Mouse (Mus musculus): ENCODE measurements around the gene Notch2. TPM values are rescaled to one million over a fixed set of nuclear protein-coding genes. Genes with fewer than 3 reads are reported as not detected.

Notch2 gene
- polyA plus RNA-seq, 1 experiment = 48.7 TPM

GRCm38 (mm10) chr3:98069856-98070255, 56.5 kb downstream of the Notch2 start:
- no peak overlapping the region for H3K4me3 ChIP-seq (replicated peaks; ENCODE audit: extremely low read depth, low read depth, low read length)
- WGBS = 80% methylated on average over 3 of the region's 3 CpGs

GRCm38 (mm10) chr3:98072570-98072969, 59.2 kb downstream of the Notch2 start:
- TF ChIP-seq POLR2A (IDR thresholded peaks at IDR 0.05; ENCODE audit: borderline replicate concordance, extremely low read depth, low read depth, low read length) (no peak), CTCF (IDR thresholded peaks at IDR 0.05; ENCODE audit: insufficient read depth, low read length) (no peak)
- DNase-seq = no peak
- no peak overlapping the region for H3K4me3 ChIP-seq (replicated peaks; ENCODE audit: extremely low read depth, low read depth, low read length)
- H3K4me1 ChIP-seq (ENCODE audit: control insufficient read depth, insufficient read depth, low read length) = peaks cover 7% of the 10 kb centered on the region
- 92% methylated on average over 8 of the region's 8 CpGs for WGBS

More at GRCm38 (mm10) chr3:98069856-98070255, 56.5 kb downstream of the Notch2 start:
- no peak for DNase-seq
- H3K4me1 ChIP-seq (ENCODE audit: control insufficient read depth, insufficient read depth, low read length) = peaks cover under 1% of the 10 kb centered on the region; the same call in 1 of the 2 replicates
- TF ChIP-seq POLR2A (IDR thresholded peaks at IDR 0.05; ENCODE audit: borderline replicate concordance, extremely low read depth, low read depth, low read length) (no peak), CTCF (IDR thresholded peaks at IDR 0.05; ENCODE audit: insufficient read depth, low read length) (no peak)

- no peak for TF ChIP-seq CTCF (IDR thresholded peaks at IDR 0.05; ENCODE audit: insufficient read depth, low read length)
- TF ChIP-seq POLR2A (IDR thresholded peaks at IDR 0.05; ENCODE audit: borderline replicate concordance, extremely low read depth, low read depth, low read length) = no peak
- Histone ChIP-seq H3K4me1 (ENCODE audit: control insufficient read depth, insufficient read depth, low read length) (peaks cover 7% of the 10 kb centered on the region), H3K4me3 (replicated peaks; ENCODE audit: extremely low read depth, low read depth, low read length) (no peak overlapping the region)
- WGBS = 79% methylated on average over 4 of the region's 4 CpGs
- DNase-seq = no peak
Observed at GRCm38 (mm10) chr3:98073545-98073944, 60.2 kb downstream of the Notch2 start.

- TF ChIP-seq CTCF (IDR thresholded peaks at IDR 0.05; ENCODE audit: insufficient read depth, low read length) (no peak), POLR2A (IDR thresholded peaks at IDR 0.05; ENCODE audit: borderline replicate concordance, extremely low read depth, low read depth, low read length) (no peak)
- DNase-seq = no peak
- 31% methylated on average over 6 of the region's 6 CpGs for WGBS
- Histone ChIP-seq H3K4me1 (ENCODE audit: control insufficient read depth, insufficient read depth, low read length) (peaks cover 7% of the 10 kb centered on the region), H3K4me3 (replicated peaks; ENCODE audit: extremely low read depth, low read depth, low read length) (no peak overlapping the region)
Observed at GRCm38 (mm10) chr3:98074622-98075231, 61.4 kb downstream of the Notch2 start.

- no peak for TF ChIP-seq POLR2A (IDR thresholded peaks at IDR 0.05; ENCODE audit: borderline replicate concordance, extremely low read depth, low read depth, low read length)
- TF ChIP-seq CTCF (IDR thresholded peaks at IDR 0.05; ENCODE audit: insufficient read depth, low read length) = no peak
- H3K4me1 ChIP-seq (ENCODE audit: control insufficient read depth, insufficient read depth, low read length) = peaks cover 7% of the 10 kb centered on the region
Observed at GRCm38 (mm10) chr3:98077866-98078265, 64.5 kb downstream of the Notch2 start.

GRCm38 (mm10) chr3:98078816-98079215, 65.5 kb downstream of the Notch2 start:
- no peak for DNase-seq
- WGBS = 62% methylated on average over 1 of the region's 1 CpGs
- no peak for TF ChIP-seq POLR2A (IDR thresholded peaks at IDR 0.05; ENCODE audit: borderline replicate concordance, extremely low read depth, low read depth, low read length)
- TF ChIP-seq CTCF (IDR thresholded peaks at IDR 0.05; ENCODE audit: insufficient read depth, low read length) = no peak
- Histone ChIP-seq H3K4me3 (replicated peaks; ENCODE audit: extremely low read depth, low read depth, low read length) (no peak overlapping the region), H3K4me1 (ENCODE audit: control insufficient read depth, insufficient read depth, low read length) (peaks cover 7% of the 10 kb centered on the region)

More at GRCm38 (mm10) chr3:98077866-98078265, 64.5 kb downstream of the Notch2 start:
- WGBS = 94% methylated on average over 5 of the region's 5 CpGs
- no peak for DNase-seq
- no peak overlapping the region for H3K4me3 ChIP-seq (replicated peaks; ENCODE audit: extremely low read depth, low read depth, low read length)

GRCm38 (mm10) chr3:98079601-98080215, 66.4 kb downstream of the Notch2 start:
- Histone ChIP-seq H3K4me3 (replicated peaks; ENCODE audit: extremely low read depth, low read depth, low read length) (no peak overlapping the region), H3K4me1 (ENCODE audit: control insufficient read depth, insufficient read depth, low read length) (peaks cover 7% of the 10 kb centered on the region)
- no peak for DNase-seq
- WGBS = 69% methylated on average over 2 of the region's 2 CpGs
- TF ChIP-seq POLR2A (IDR thresholded peaks at IDR 0.05; ENCODE audit: borderline replicate concordance, extremely low read depth, low read depth, low read length) (no peak), CTCF (IDR thresholded peaks at IDR 0.05; ENCODE audit: insufficient read depth, low read length) (no peak)

- TF ChIP-seq CTCF (IDR thresholded peaks at IDR 0.05; ENCODE audit: insufficient read depth, low read length) = no peak
- TF ChIP-seq POLR2A (IDR thresholded peaks at IDR 0.05; ENCODE audit: borderline replicate concordance, extremely low read depth, low read depth, low read length) = no peak
- DNase-seq = no peak
Observed at GRCm38 (mm10) chr3:98080630-98081029, 67.3 kb downstream of the Notch2 start.

GRCm38 (mm10) chr3:98082188-98082587, 68.9 kb downstream of the Notch2 start:
- no peak for DNase-seq
- H3K4me3 ChIP-seq (replicated peaks; ENCODE audit: extremely low read depth, low read depth, low read length) = no peak overlapping the region
- no peaks in the 10 kb centered on the region for H3K4me1 ChIP-seq (ENCODE audit: control insufficient read depth, insufficient read depth, low read length)
- WGBS = 75% methylated on average over 3 of the region's 3 CpGs
- no peak for TF ChIP-seq CTCF (IDR thresholded peaks at IDR 0.05; ENCODE audit: insufficient read depth, low read length)
- TF ChIP-seq POLR2A (IDR thresholded peaks at IDR 0.05; ENCODE audit: borderline replicate concordance, extremely low read depth, low read depth, low read length) = no peak

More at GRCm38 (mm10) chr3:98080630-98081029, 67.3 kb downstream of the Notch2 start:
- Histone ChIP-seq H3K4me1 (ENCODE audit: control insufficient read depth, insufficient read depth, low read length) (no peaks in the 10 kb centered on the region; the same call in 1 of the 2 replicates), H3K4me3 (replicated peaks; ENCODE audit: extremely low read depth, low read depth, low read length) (no peak overlapping the region)
- whole genome bisulfite sequencing = 70% methylated on average over 4 of the region's 4 CpGs

GRCm38 (mm10) chr3:98082972-98083371, 69.6 kb downstream of the Notch2 start:
- WGBS = 79% methylated on average over 3 of the region's 3 CpGs
- no peak for DNase-seq
- H3K4me1 ChIP-seq (ENCODE audit: control insufficient read depth, insufficient read depth, low read length) = no peaks in the 10 kb centered on the region
- no peak for TF ChIP-seq CTCF (IDR thresholded peaks at IDR 0.05; ENCODE audit: insufficient read depth, low read length)
- no peak for TF ChIP-seq POLR2A (IDR thresholded peaks at IDR 0.05; ENCODE audit: borderline replicate concordance, extremely low read depth, low read depth, low read length)
- no peak overlapping the region for H3K4me3 ChIP-seq (replicated peaks; ENCODE audit: extremely low read depth, low read depth, low read length)
